Mouse (Mus musculus): Measurements from ENCODE around the gene Snrnp25.

Snrnp25 gene

GRCm38 (mm10) chr11:32225222-32226104 is 20.2 kb downstream of the Snrnp25 start:
- no peak for DNase-seq

- peak; percentile 85 for DNase-seq
Measured at GRCm38 (mm10) chr11:32226124-32226871, 21.1 kb downstream of the Snrnp25 start, which contains the start of gene Mpg. Mpg (plus strand) TSS chr11:32226505.

GRCm38 (mm10) chr11:32227041-32227440 is 21.8 kb downstream of the Snrnp25 start:
- DNase-seq, result no peak

GRCm38 (mm10) chr11:32227555-32227954 is 22.3 kb downstream of the Snrnp25 start:
- DNase-seq, result no peak

GRCm38 (mm10) chr11:32228292-32228845 is 23.2 kb downstream of the Snrnp25 start:
- no peak for DNase-seq

- no peak for DNase-seq
Measured at GRCm38 (mm10) chr11:32230220-32230619, 25.0 kb downstream of the Snrnp25 start.

GRCm38 (mm10) chr11:32231125-32231524 is 25.9 kb downstream of the Snrnp25 start:
- DNase-seq, result no peak

- no peak for DNase-seq
Measured at GRCm38 (mm10) chr11:32232848-32233247, 27.6 kb downstream of the Snrnp25 start.

GRCm38 (mm10) chr11:32233895-32234294 is 28.7 kb downstream of the Snrnp25 start:
- DNase-seq, result no peak

GRCm38 (mm10) chr11:32234816-32235485 is 29.7 kb downstream of the Snrnp25 start:
- no peak for DNase-seq

- DNase-seq, result peak; percentile 84
Measured at GRCm38 (mm10) chr11:32235646-32236045, 30.4 kb downstream of the Snrnp25 start.

- no peak for DNase-seq
Measured at GRCm38 (mm10) chr11:32236132-32236531, 30.9 kb downstream of the Snrnp25 start.

GRCm38 (mm10) chr11:32236712-32237410 is 31.6 kb downstream of the Snrnp25 start:
- no peak for DNase-seq

- DNase-seq, result no peak
Measured at GRCm38 (mm10) chr11:32237411-32237795, 32.2 kb downstream of the Snrnp25 start.

GRCm38 (mm10) chr11:32238093-32238860 is 33.1 kb downstream of the Snrnp25 start:
- peak; percentile 73 for DNase-seq

GRCm38 (mm10) chr11:32241391-32241790 is 36.2 kb downstream of the Snrnp25 start:
- no peak for DNase-seq

- DNase-seq, result no peak
Measured at GRCm38 (mm10) chr11:32242209-32242608, 37.0 kb downstream of the Snrnp25 start.

- DNase-seq, result no peak
Measured at GRCm38 (mm10) chr11:32243205-32243955, 38.2 kb downstream of the Snrnp25 start.

GRCm38 (mm10) chr11:32244064-32244463 is 38.8 kb downstream of the Snrnp25 start:
- DNase-seq, result no peak

- DNase-seq, result no peak
Measured at GRCm38 (mm10) chr11:32244617-32245016, 39.4 kb downstream of the Snrnp25 start.

GRCm38 (mm10) chr11:32245614-32246013 is 40.4 kb downstream of the Snrnp25 start:
- DNase-seq, result no peak

Measured in kidney, adult 11 months (tissue).